Mouse (Mus musculus) left cerebral cortex, postnatal 14 days (tissue): ENCODE measurements around the gene Sppl2c. TPM values are rescaled to one million over a fixed set of nuclear protein-coding genes. Genes with fewer than 3 reads are reported as not detected.

ENCODE experiments used
- DNase-seq, 2 experiments: peaks; one replicate each; pipeline ENCODE4 v3.0.0; 2021 to 2022; ENCODE audit warnings: low spot score in 2 of 2, mixed read lengths in 1 of 2
- intact Hi-C: fragments of 180-260 bp; cut with DNase I; formaldehyde crosslinking; loops from one replicate; pipeline ENCODE4 v1.15.1; 2025
- long read RNA-seq, 2 experiments: library from polyadenylated mRNA; stranded (forward); transcript quantifications; one replicate each; pipeline ENCODE4 v2.0.0; 2021
- total RNA-seq, 2 experiments: library from RNA; stranded (reverse); gene quantifications; 2 replicates each; pipeline ENCODE4 v1.2.3; 2021

Sppl2c gene
- total RNA-seq = not detected
- long read RNA-seq, experiment 1 = 0 reads
- long read RNA-seq, experiment 2 = 0 reads

GRCm38 (mm10) chr11:104186135-104186836 is at the start of gene Sppl2c:
Sppl2c (plus strand) TSS chr11:104186327.
- no peak for DNase-seq
- intact Hi-C loops = no loop called here

DNA sequence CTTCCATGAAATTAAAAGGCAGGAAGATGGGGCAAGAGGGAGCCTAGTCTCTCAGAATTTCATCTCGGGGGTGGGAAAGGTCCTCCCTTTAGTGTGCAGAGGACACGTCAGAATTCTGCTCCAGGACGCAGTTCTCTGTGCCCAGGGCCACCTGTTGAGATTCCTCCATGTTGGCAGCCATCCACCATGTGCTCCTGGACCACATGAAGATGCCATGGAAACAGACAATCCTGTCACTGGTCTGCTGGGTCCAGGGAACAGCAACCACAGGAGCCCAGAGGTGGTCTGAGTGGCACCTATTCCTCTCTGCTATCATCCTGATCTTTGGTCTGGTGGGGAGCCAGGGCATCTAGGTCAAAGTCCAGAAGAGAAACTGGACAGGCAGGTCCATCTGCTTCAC is 47.2 kb upstream of the Sppl2c start:
- intact Hi-C loops = no loop called here
- DNase-seq = no peak

GRCm38 (mm10) chr11:104144930-104145329 is 41.2 kb upstream of the Sppl2c start:
- no peak for DNase-seq
- intact Hi-C loops = no loop called here

DNA sequence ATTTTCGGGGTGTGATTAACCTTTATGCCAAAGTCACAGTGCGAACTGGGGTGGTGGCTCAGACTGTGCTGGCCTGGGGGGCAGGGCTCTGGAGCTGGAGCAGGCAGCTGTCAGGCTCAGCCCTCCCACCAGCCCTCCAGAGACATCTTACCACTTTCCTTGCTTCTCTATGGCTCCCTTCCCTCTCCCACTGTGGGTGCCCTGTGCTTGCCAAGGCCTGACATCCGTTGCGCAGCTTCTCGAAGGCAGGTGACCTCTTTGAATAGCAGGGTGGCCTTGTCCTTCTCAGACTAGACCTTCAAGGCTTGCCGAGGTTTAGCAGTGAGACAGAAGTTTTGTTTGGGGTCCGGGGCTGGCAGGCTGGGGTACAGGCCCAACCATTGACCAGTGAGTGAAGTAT is 37.3 kb upstream of the Sppl2c start:
- intact Hi-C loops = no loop called here
- no peak for DNase-seq

GRCm38 (mm10) chr11:104150911-104151310 is 35.2 kb upstream of the Sppl2c start:
- intact Hi-C loops = no loop called here

DNA sequence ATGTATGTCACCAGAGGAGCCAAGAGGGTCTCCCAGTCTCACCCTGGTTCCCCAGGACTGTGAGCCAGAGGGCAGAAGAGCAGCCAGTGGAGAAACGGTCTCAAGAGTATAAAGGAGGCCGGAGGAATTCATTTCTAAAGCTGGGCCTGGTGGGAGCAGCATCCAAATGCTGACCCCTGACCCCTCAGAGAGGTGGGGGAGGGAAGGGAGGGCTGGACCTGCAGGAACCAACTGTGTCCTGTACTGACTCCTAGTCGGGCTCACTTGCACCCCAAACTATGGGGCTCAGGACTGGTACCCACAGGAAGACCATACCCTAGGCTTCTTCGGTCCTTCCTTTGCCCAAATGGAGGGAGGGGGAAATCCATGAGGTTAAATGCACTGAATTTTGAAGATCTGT is 31.8 kb upstream of the Sppl2c start:
- no peak for DNase-seq

More at GRCm38 (mm10) chr11:104150911-104151310, 35.2 kb upstream of the Sppl2c start:
- DNase-seq = no peak

GRCm38 (mm10) chr11:104154820-104155635 is 31.1 kb upstream of the Sppl2c start:
- intact Hi-C loops = no loop called here

More for the DNA sequence above, 31.8 kb upstream of the Sppl2c start:
- intact Hi-C loops = no loop called here

GRCm38 (mm10) chr11:104155899-104156298 is 30.2 kb upstream of the Sppl2c start:
- no peak for DNase-seq
- intact Hi-C loops = no loop called here

More at GRCm38 (mm10) chr11:104154820-104155635, 31.1 kb upstream of the Sppl2c start:
- no peak for DNase-seq

- intact Hi-C loops = no loop called here
- no peak for DNase-seq
Observed at GRCm38 (mm10) chr11:104156391-104156790, 29.7 kb upstream of the Sppl2c start.

- DNase-seq = peak; percentile 82 to 87
- intact Hi-C loops = no loop called here
Observed at GRCm38 (mm10) chr11:104157603-104158259, 28.4 kb upstream of the Sppl2c start.

DNA sequence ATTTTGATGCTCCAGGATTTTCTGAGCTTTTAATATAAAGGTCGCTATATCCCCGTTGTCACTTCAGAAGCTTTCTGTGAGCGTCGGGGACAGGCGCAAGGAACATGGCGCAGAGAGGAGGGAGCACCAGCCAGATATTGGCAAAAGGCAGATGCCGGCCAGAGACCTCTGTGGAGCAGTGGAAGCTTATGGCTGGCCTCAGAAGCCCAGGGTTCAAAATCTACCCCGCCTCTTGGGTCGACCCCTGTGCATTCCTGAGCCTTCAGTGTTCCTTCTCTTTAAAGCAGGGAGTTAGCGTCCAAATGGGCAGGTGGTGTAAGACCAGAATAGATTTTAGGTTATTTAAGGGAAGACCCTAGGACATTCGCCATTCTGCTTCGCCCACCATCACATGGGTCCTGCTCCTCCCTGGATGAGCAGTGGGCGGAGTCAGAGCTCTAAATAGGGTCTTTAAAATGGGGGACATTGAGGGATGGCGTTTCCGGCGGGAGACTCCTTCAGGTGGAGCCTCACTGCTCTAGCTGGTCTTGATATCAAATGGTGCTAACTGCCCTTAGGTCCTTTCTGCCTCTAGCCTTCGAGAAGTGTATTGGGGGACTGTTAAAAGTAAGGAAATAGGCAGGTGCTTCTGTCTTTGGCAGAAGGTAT is 27.7 kb upstream of the Sppl2c start:
- intact Hi-C loops = no loop called here
- DNase-seq = no peak

- DNase-seq = no peak
- intact Hi-C loops = no loop called here
Observed at GRCm38 (mm10) chr11:104159769-104160272, 26.3 kb upstream of the Sppl2c start.

DNA sequence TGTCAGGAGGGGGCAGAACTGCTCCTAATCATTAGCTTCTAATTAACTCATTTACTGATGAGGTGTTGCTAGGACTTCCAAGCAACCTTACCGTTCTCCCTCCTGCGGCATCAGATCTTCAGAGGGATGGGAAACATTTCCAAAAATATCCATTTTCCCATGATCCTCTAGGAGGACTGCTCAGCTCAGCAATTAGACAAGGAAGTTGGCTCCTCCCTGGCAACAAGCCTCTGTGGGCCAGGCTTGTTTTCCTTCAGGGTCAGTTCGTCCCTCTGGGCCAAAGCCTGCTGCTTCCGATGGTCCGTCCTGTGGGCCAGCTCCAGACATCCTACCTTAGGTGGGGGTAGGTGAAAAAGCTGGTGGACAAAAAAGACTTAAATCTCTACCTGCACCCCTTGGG is 25.0 kb upstream of the Sppl2c start:
- intact Hi-C loops = no loop called here
- no peak for DNase-seq

DNA sequence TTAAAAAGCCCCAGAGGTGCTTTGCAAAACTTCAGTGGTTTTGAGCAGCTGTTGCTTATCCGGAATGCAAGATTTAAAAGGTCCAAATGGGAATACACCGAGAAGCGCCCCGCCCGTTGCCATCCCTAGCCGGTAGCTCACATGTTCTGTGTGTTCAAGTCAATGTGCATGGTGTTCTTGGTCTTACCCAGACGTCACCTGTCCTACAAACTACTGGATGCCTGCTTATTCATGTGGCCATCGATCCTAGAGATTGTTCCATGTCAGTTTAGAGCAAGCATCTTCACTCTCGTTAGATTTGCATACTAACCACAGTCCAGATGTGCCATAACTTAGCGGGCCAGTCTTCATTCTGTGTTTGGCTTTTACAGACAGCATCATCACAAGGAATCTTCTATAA is 21.9 kb upstream of the Sppl2c start:
- intact Hi-C loops = no loop called here
- no peak for DNase-seq

- peak; percentile 85 for DNase-seq
- intact Hi-C loops = loop anchor here (2.0 to 5.0 kb wide), 3 partner anchors 39 to 185 kb away; partner anchors contain the start of gene Crhr1
Observed at GRCm38 (mm10) chr11:104171281-104171781, 14.8 kb upstream of the Sppl2c start.

DNA sequence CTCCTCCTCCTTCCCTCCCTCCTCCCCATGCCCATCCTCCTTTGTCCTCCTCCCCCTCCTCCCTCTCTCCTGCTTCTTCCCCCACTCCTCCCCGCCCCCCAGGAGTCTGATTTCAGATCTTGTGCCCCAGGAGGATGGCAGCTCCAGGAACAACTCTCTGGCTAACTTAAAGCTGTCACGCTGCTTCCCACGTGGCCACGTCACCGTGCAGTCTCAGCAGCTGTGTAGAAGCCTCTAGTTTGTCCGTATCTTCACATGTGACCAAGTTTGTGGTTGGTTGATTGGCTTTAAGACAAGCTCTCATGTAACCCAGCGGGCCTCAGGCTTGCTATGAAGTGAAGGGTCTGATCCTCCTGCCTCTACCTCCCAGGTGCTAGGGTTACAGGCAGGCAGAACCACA is 7.2 kb upstream of the Sppl2c start:
- DNase-seq = peak; percentile 48 to 77
- intact Hi-C loops = no loop called here

GRCm38 (mm10) chr11:104179804-104180203 is 6.3 kb upstream of the Sppl2c start:
- no peak for DNase-seq

GRCm38 (mm10) chr11:104182141-104182540 is 4.0 kb upstream of the Sppl2c start:
- no peak for DNase-seq
- intact Hi-C loops = no loop called here

More at GRCm38 (mm10) chr11:104179804-104180203, 6.3 kb upstream of the Sppl2c start:
- intact Hi-C loops = no loop called here

DNA sequence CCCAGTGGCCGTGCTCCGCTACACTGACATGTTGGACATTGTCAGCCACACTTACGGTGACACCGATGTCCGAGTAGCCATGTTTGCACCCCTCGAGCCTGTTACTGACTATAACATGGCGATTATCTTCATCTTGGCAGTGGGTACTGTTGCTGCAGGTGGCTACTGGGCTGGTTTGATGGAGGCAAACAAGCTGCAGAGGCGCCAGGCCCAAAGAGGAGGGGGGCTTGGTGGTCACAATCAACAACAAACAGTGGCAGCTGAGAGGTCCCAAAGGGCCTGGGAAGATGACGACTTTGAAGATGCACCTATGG is 667 bp downstream of the Sppl2c start:
- no peak for DNase-seq
- intact Hi-C loops = no loop called here
